Mouse (Mus musculus): Measurements from ENCODE around the gene Nrcam. TPM values are rescaled to one million over a fixed set of nuclear protein-coding genes. Genes with fewer than 3 reads are reported as not detected.

The Nrcam gene
- polyA plus RNA-seq, 1 experiment from 2014 or later, result 67.6 TPM

DNA sequence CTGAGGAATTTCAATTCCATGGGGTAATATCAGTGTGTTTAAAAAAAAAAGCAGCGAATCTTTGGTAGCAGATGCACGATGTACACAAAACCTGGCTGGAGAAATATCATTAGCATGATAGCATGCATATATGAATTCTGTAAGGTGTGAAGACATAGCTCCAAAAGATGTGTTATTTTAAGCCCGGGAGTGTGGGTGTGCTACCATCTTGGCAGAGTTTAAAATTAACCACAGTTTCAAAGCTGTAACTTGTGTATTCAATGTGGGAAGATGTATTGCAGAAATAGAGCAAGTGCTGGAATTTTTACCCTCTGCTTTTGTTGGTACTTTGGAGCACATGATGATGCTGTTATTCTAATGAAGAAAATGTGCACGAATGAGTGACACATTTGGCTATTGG, 81.1 kb downstream of the Nrcam start:
- H3K27me3 ChIP-seq (ENCODE audit: control insufficient read depth, insufficient read depth, low read length), result no peaks in the 10 kb centered on the region
- DNase-seq (ENCODE audit: low spot score) (no peak), ATAC-seq (ENCODE audit: low FRiP score) (no peak)
- no peak overlapping the region for H3K4me2 ChIP-seq (replicated peaks; ENCODE audit: low read depth, low read length)
- no peaks in the 10 kb centered on the region for H3K9me3 ChIP-seq (ENCODE audit: control insufficient read depth, low read length)
- 92% methylated on average over 4 of the region's 4 CpGs for WGBS
- H3K9ac ChIP-seq (ENCODE audit: low read depth, low read length), result no peak overlapping the region
- no peaks in the 10 kb centered on the region for H3K36me3 ChIP-seq (ENCODE audit: control insufficient read depth, insufficient read depth, low read length)
- H3K27ac ChIP-seq (ENCODE audit: low read depth, low read length), result no peak overlapping the region
- no peaks in the 10 kb centered on the region for H3K4me1 ChIP-seq (replicated peaks; ENCODE audit: control insufficient read depth, insufficient read depth, low read length)
- no peak overlapping the region for H3K4me3 ChIP-seq (ENCODE audit: low read depth, low read length)

DNA sequence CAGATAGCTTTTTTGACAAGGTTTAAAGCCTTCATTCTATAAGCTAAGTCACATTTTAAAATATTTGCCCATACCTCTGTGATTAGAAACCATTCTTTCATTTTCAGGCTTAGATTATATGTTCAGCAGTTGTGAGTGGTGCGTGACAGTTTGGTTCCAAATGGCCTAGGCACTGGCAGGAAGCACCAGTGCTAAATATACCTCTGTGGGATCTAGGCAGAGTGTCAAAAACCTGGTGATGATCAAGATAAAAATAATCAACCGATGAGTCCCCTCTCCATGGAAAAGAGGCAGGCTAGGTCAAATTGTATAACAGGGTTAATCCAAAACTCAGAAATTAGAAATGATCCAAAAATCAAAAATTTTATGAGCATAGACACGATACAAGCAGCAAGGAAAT, 82.3 kb downstream of the Nrcam start:
- H3K27me3 ChIP-seq (ENCODE audit: control insufficient read depth, insufficient read depth, low read length), result no peaks in the 10 kb centered on the region
- H3K4me3 ChIP-seq (ENCODE audit: low read depth, low read length), result no peak overlapping the region
- H3K4me1 ChIP-seq (replicated peaks; ENCODE audit: control insufficient read depth, insufficient read depth, low read length), result no peaks in the 10 kb centered on the region
- no peaks in the 10 kb centered on the region for H3K36me3 ChIP-seq (ENCODE audit: control insufficient read depth, insufficient read depth, low read length)
- ATAC-seq (ENCODE audit: low FRiP score) (no peak), DNase-seq (ENCODE audit: low spot score) (no peak)
- no peak overlapping the region for H3K27ac ChIP-seq (ENCODE audit: low read depth, low read length)
- H3K9ac ChIP-seq (ENCODE audit: low read depth, low read length), result no peak overlapping the region
- H3K9me3 ChIP-seq (ENCODE audit: control insufficient read depth, low read length), result no peaks in the 10 kb centered on the region
- WGBS, result 88% methylated on average over 3 of the region's 3 CpGs
- H3K4me2 ChIP-seq (replicated peaks; ENCODE audit: low read depth, low read length), result no peak overlapping the region

DNA sequence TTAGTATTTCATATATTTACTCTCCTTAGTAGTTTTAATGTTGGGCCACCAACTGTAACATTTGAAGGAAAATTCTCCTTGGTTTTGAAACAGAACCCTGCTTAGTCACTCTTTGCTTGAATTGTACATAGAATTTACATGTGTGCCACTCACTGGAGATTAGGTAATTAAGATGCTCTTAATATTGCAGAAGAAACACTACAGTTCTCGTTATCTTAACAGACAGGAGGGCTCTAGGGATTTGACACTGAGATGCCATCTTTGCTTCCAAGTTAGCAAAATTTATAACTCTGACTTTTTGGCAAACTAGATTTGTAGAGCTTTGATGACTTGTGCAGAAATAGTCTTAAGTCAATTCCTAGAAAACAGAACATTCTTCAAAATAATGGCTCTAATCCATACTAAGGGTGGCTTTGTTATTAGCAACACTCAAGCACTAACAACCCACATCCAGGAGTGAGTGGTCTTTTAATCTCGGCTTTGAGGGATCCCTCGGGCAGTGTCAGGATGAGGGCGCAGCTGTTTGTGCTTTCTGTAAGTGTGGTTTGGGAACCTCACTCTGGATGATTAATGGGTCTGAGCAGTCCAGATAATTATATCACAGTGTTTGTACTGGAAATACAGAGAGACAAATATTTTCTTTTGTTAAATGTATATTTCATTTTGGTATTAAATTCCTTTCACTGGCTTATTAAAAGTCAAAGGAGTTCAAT, 93.6 kb downstream of the Nrcam start:
- no peak overlapping the region for H3K4me2 ChIP-seq (replicated peaks; ENCODE audit: low read depth, low read length)
- ATAC-seq (ENCODE audit: low FRiP score) (peak; percentile 87), DNase-seq (ENCODE audit: low spot score) (no peak)
- no peaks in the 10 kb centered on the region for H3K36me3 ChIP-seq (ENCODE audit: control insufficient read depth, insufficient read depth, low read length)
- no peak overlapping the region for H3K4me3 ChIP-seq (ENCODE audit: low read depth, low read length)
- no peak overlapping the region for H3K9ac ChIP-seq (ENCODE audit: low read depth, low read length)
- H3K27ac ChIP-seq (ENCODE audit: low read depth, low read length), result no peak overlapping the region
- H3K27me3 ChIP-seq (ENCODE audit: control insufficient read depth, insufficient read depth, low read length), result no peaks in the 10 kb centered on the region
- 57% methylated on average over 4 of the region's 4 CpGs for WGBS
- no peaks in the 10 kb centered on the region for H3K4me1 ChIP-seq (replicated peaks; ENCODE audit: control insufficient read depth, insufficient read depth, low read length)
- no peaks in the 10 kb centered on the region for H3K9me3 ChIP-seq (ENCODE audit: control insufficient read depth, low read length)

DNA sequence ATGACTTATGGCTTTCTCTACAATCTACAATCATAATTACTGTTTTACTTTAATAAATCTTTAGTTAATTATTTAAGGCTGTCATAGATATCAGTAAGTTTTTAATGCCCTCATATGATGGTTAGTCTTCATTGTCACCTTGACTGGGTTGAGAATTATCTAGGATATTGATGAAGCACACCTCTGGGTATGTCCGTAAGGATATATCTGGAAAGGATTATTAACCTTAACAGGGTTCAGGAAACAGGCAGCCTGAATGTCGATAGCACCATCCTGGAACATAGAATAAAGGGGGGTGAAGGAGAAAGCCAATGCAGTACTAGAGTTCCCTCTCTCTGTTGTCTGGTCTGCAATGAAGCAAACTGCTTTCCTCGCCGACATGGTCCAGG, 94.2 kb downstream of the Nrcam start:
- H3K36me3 ChIP-seq (ENCODE audit: control insufficient read depth, insufficient read depth, low read length), result no peaks in the 10 kb centered on the region
- 82% methylated on average over 4 of the region's 4 CpGs for WGBS
- ATAC-seq (ENCODE audit: low FRiP score), result 0 out of 2 replicates have a peak, but pooled peaks have one; percentile 57

DNA sequence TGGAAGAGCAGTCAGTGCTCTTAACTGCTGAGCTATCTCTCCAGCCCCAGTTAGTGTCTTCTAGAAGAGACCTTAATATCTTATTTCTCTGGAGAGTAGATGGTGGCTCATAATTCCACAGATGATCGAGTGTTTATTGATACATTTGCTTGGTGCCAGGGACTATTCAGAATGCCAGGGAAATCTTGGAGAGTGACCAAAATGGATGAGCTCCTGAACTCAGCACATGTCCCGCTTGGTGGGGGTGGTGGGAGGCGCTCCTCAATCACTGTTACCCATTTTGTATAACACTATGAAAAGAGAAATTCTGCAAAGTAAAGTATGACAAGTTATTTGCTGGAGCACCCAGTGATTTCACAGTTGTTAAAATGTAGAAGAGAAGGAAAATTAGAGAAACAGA, 95.3 kb downstream of the Nrcam start:
- WGBS, result 90% methylated on average over 3 of the region's 3 CpGs
- H3K27ac ChIP-seq (ENCODE audit: low read depth, low read length), result no peak overlapping the region
- no peaks in the 10 kb centered on the region for H3K36me3 ChIP-seq (ENCODE audit: control insufficient read depth, insufficient read depth, low read length)
- no peaks in the 10 kb centered on the region for H3K27me3 ChIP-seq (ENCODE audit: control insufficient read depth, insufficient read depth, low read length)
- ATAC-seq (ENCODE audit: low FRiP score) (no peak), DNase-seq (ENCODE audit: low spot score) (no peak)
- H3K4me2 ChIP-seq (replicated peaks; ENCODE audit: low read depth, low read length), result no peak overlapping the region
- H3K9me3 ChIP-seq (ENCODE audit: control insufficient read depth, low read length), result no peaks in the 10 kb centered on the region
- H3K9ac ChIP-seq (ENCODE audit: low read depth, low read length), result no peak overlapping the region
- H3K4me1 ChIP-seq (replicated peaks; ENCODE audit: control insufficient read depth, insufficient read depth, low read length), result no peaks in the 10 kb centered on the region
- no peak overlapping the region for H3K4me3 ChIP-seq (ENCODE audit: low read depth, low read length)

More for the DNA sequence above, 94.2 kb downstream of the Nrcam start:
- no peak overlapping the region for H3K27ac ChIP-seq (ENCODE audit: low read depth, low read length)
- no peaks in the 10 kb centered on the region for H3K4me1 ChIP-seq (replicated peaks; ENCODE audit: control insufficient read depth, insufficient read depth, low read length)
- H3K4me3 ChIP-seq (ENCODE audit: low read depth, low read length), result no peak overlapping the region
- H3K9me3 ChIP-seq (ENCODE audit: control insufficient read depth, low read length), result no peaks in the 10 kb centered on the region
- H3K9ac ChIP-seq (ENCODE audit: low read depth, low read length), result no peak overlapping the region
- no peak for DNase-seq (ENCODE audit: low spot score)
- no peak overlapping the region for H3K4me2 ChIP-seq (replicated peaks; ENCODE audit: low read depth, low read length)
- H3K27me3 ChIP-seq (ENCODE audit: control insufficient read depth, insufficient read depth, low read length), result no peaks in the 10 kb centered on the region

DNA sequence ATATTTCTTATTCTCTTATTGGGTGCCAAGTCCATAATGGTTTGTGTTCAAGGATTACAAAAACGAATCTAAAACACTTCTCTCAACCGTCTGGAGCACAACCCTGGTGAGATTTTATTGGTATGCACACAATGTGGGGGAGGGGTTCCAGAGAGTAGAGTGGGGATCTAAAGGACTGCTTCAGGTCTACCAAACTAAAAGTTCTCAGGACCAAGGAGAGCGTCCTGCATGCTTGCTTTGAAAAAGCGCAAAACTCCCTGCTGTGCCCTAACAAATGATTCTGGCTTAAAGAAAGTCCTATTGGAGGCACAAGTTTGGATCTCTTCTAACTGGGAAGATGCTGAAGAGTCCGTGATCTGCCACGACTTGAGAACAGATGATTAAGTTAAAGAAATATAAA, 96.4 kb downstream of the Nrcam start:
- Histone ChIP-seq H3K36me3 (ENCODE audit: control insufficient read depth, insufficient read depth, low read length) (no peaks in the 10 kb centered on the region), H3K4me3 (ENCODE audit: low read depth, low read length) (no peak overlapping the region), H3K27me3 (ENCODE audit: control insufficient read depth, insufficient read depth, low read length) (no peaks in the 10 kb centered on the region), H3K4me2 (replicated peaks; ENCODE audit: low read depth, low read length) (no peak overlapping the region), H3K4me1 (replicated peaks; ENCODE audit: control insufficient read depth, insufficient read depth, low read length) (no peaks in the 10 kb centered on the region), H3K27ac (ENCODE audit: low read depth, low read length) (no peak overlapping the region), H3K9ac (ENCODE audit: low read depth, low read length) (no peak overlapping the region), H3K9me3 (ENCODE audit: control insufficient read depth, low read length) (no peaks in the 10 kb centered on the region)
- WGBS, result 6% methylated on average over 6 of the region's 6 CpGs
- ATAC-seq (ENCODE audit: low FRiP score) (no peak), DNase-seq (ENCODE audit: low spot score) (peak; percentile 53)

DNA sequence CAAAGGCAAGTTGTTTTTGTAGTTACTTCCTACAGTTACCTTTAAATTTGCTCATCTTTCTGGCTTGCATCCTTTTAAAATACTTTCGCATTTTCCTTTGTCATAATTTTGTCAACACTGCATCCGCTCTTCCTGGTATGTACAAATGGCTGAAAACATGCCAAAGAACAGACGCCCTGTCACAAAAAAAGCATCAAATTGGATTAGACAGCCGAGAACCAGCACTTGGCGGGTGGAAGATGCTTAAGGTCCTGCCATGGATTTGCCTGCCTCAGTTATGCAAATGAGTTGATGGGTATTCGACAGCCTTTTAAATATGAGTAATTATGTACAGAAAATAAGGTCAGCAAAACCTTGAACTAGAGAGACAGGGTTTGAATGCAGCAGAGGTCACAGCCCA, 101.7 kb downstream of the Nrcam start:
- Histone ChIP-seq H3K4me3 (ENCODE audit: low read depth, low read length) (no peak overlapping the region), H3K4me2 (replicated peaks; ENCODE audit: low read depth, low read length) (no peak overlapping the region), H3K9ac (ENCODE audit: low read depth, low read length) (no peak overlapping the region), H3K36me3 (ENCODE audit: control insufficient read depth, insufficient read depth, low read length) (no peaks in the 10 kb centered on the region), H3K4me1 (replicated peaks; ENCODE audit: control insufficient read depth, insufficient read depth, low read length) (no peaks in the 10 kb centered on the region), H3K9me3 (ENCODE audit: control insufficient read depth, low read length) (no peaks in the 10 kb centered on the region), H3K27me3 (ENCODE audit: control insufficient read depth, insufficient read depth, low read length) (no peaks in the 10 kb centered on the region), H3K27ac (ENCODE audit: low read depth, low read length) (no peak overlapping the region; the same call in 1 of the 2 replicates)
- no peak for DNase-seq (ENCODE audit: low spot score)
- ATAC-seq (ENCODE audit: low FRiP score), result peak; percentile 14; the same call in 1 of the 2 replicates
- 60% methylated on average over 6 of the region's 6 CpGs for WGBS

DNA sequence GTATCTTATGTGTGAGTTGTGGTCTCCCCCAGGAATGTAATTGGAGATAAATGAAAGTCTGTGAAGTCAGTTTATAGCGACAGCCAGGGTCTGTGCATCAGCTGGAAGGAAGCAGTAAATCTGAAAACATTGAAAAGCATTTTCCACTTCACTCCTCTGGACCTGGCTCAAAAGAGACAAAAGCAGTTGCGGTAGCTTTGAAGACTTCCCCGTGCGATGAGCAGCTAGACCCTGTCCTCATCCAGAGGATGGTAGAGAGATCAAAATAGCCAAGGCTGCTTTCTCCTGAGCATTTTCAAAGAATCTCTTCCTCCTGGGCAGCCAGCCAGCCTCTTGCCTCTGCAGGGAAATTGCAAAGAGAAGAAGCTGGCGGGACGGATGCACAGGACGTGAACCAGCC, 102.3 kb downstream of the Nrcam start:
- Histone ChIP-seq H3K27ac (ENCODE audit: low read depth, low read length) (peak overlapping the region; percentile 63; the same call in 1 of the 2 replicates), H3K9ac (ENCODE audit: low read depth, low read length) (no peak overlapping the region), H3K9me3 (ENCODE audit: control insufficient read depth, low read length) (no peaks in the 10 kb centered on the region), H3K27me3 (ENCODE audit: control insufficient read depth, insufficient read depth, low read length) (no peaks in the 10 kb centered on the region), H3K4me2 (replicated peaks; ENCODE audit: low read depth, low read length) (no peak overlapping the region), H3K4me1 (replicated peaks; ENCODE audit: control insufficient read depth, insufficient read depth, low read length) (no peaks in the 10 kb centered on the region), H3K36me3 (ENCODE audit: control insufficient read depth, insufficient read depth, low read length) (no peaks in the 10 kb centered on the region), H3K4me3 (ENCODE audit: low read depth, low read length) (no peak overlapping the region)
- WGBS, result 53% methylated on average over 7 of the region's 7 CpGs
- DNase-seq (ENCODE audit: low spot score) (no peak), ATAC-seq (ENCODE audit: low FRiP score) (no peak)

DNA sequence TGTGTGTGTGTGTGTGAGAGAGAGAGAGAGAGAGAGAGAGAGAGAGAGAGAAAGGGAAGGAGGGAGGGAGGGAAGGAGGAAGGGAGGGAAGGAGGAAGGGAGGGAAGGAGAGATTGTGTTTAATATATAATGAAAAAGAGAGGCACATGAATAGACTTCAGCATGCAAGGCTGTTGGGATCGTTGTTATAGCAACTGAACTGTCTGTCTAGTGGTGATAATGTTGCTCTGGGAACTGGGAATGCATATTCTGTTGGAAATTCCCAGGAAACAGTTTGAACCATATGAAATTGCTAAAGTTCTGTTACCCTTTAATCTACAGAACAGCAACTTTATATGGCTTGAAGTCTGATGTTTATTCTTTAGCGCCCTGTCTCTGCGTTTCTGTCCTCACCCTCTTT, 104.0 kb downstream of the Nrcam start:
- peaks cover 3% of the 10 kb centered on the region; the same call in 1 of the 2 replicates for H3K4me1 ChIP-seq (replicated peaks; ENCODE audit: control insufficient read depth, insufficient read depth, low read length)
- H3K9ac ChIP-seq (ENCODE audit: low read depth, low read length), result no peak overlapping the region
- DNase-seq (ENCODE audit: low spot score) (no peak), ATAC-seq (ENCODE audit: low FRiP score) (no peak)
- H3K4me2 ChIP-seq (replicated peaks; ENCODE audit: low read depth, low read length), result no peak overlapping the region
- no peak overlapping the region for H3K27ac ChIP-seq (ENCODE audit: low read depth, low read length)
- no peaks in the 10 kb centered on the region for H3K36me3 ChIP-seq (ENCODE audit: control insufficient read depth, insufficient read depth, low read length)
- H3K9me3 ChIP-seq (ENCODE audit: control insufficient read depth, low read length), result no peaks in the 10 kb centered on the region
- H3K4me3 ChIP-seq (ENCODE audit: low read depth, low read length), result no peak overlapping the region
- WGBS, result 87% methylated on average over 3 of the region's 3 CpGs
- H3K27me3 ChIP-seq (ENCODE audit: control insufficient read depth, insufficient read depth, low read length), result no peaks in the 10 kb centered on the region

Measured in hindbrain, embryonic 11.5 days (tissue).